Mouse (Mus musculus) MEL (cell line): Measurements from ENCODE around the gene Trpc4. TPM values are rescaled to one million over a fixed set of nuclear protein-coding genes. Genes with fewer than 3 reads are reported as not detected.

Source experiments
- DNase-seq: peaks from one replicate; pipeline ENCODE4 v3.0.0; 2011; ENCODE audit warnings: low read depth, low spot score
- H3K27ac ChIP-seq: 2 replicates; pipeline ENCODE4 v1.5.1; 2012; ENCODE audit warnings: low read depth, mild to moderate bottlenecking, control low read depth, low read length, moderate library complexity; ENCODE audit not compliant: control insufficient read depth
- H3K27me3 ChIP-seq, 2 experiments: fragments of 150-350 bp in 1 of 2; sonication (generic) in 1 of 2; 2 replicates each; pipeline ENCODE4 v1.6.1; 2012; ENCODE audit warnings: low read length in 2 of 2, mild to moderate bottlenecking in 2 of 2, improper control_type of control experiment in 1 of 2, moderate library complexity in 1 of 2; ENCODE audit not compliant: insufficient read depth in 2 of 2, control insufficient read depth in 1 of 2
- H3K36me3 ChIP-seq, 2 experiments: 2 replicates each; pipeline ENCODE4 v1.6.1; 2012 to 2014; ENCODE audit warnings: low read length in 2 of 2, improper control_type of control experiment in 1 of 2, inconsistent platforms in 1 of 2, mild to moderate bottlenecking in 1 of 2; ENCODE audit not compliant: insufficient read depth in 2 of 2, control insufficient read depth in 1 of 2
- H3K4me1 ChIP-seq, 2 experiments: fragments of 150-350 bp in 1 of 2; sonication (generic) in 1 of 2; 2 replicates each; pipeline ENCODE4 v1.6.1; 2012; ENCODE audit warnings: low read length in 2 of 2, improper control_type of control experiment in 1 of 2, mild to moderate bottlenecking in 1 of 2; ENCODE audit not compliant: insufficient read depth in 2 of 2, control insufficient read depth in 1 of 2
- H3K4me3 ChIP-seq, 2 experiments: fragments of 150-350 bp in 1 of 2; sonication (generic) in 1 of 2; 2 replicates each; pipeline ENCODE4 v1.5.1; 2012; ENCODE audit warnings: low read depth in 2 of 2, low read length in 2 of 2, mild to moderate bottlenecking in 2 of 2, moderate library complexity in 2 of 2, control low read depth in 1 of 2, improper control_type of control experiment in 1 of 2; ENCODE audit not compliant: control insufficient read depth in 1 of 2, insufficient read depth in 1 of 2
- H3K79me2 ChIP-seq: 2 replicates; pipeline ENCODE4 v1.6.1; 2012; ENCODE audit warnings: mild to moderate bottlenecking, low read length, moderate library complexity; ENCODE audit not compliant: control insufficient read depth, poor library complexity, insufficient read depth
- H3K9ac ChIP-seq: 2 replicates; pipeline ENCODE4 v1.6.1; 2012; ENCODE audit warnings: low read depth, mild to moderate bottlenecking, control low read depth, low read length, moderate library complexity; ENCODE audit not compliant: control insufficient read depth, poor library complexity, severe bottlenecking
- H3K9me3 ChIP-seq: fragments of 150-350 bp; sonication (generic); replicated peaks from 2 replicates; pipeline ENCODE4 v1.6.1; 2012; ENCODE audit warnings: mild to moderate bottlenecking, low read length, improper control_type of control experiment, moderate library complexity; ENCODE audit not compliant: insufficient read depth
- BHLHE40 ChIP-seq: IDR thresholded peaks from 2 replicates; pipeline ENCODE4 v1.6.1; 2012; ENCODE audit warnings: low read depth, mild to moderate bottlenecking, inconsistent platforms, low read length, improper control_type of control experiment, borderline replicate concordance
- CHD2 ChIP-seq: IDR thresholded peaks from 2 replicates; pipeline ENCODE4 v1.6.1; 2011; ENCODE audit warnings: low read length, improper control_type of control experiment
- ELF1 ChIP-seq: IDR thresholded peaks from 2 replicates; pipeline ENCODE4 v1.6.1; 2014; ENCODE audit warnings: low read depth, mild to moderate bottlenecking, inconsistent platforms, low read length, improper control_type of control experiment, moderate library complexity
- ETS1 ChIP-seq: IDR thresholded peaks from 2 replicates; pipeline ENCODE4 v1.6.1; 2012; ENCODE audit warnings: low read depth, mild to moderate bottlenecking, inconsistent platforms, low read length, improper control_type of control experiment, moderate library complexity
- GABPA ChIP-seq: IDR thresholded peaks from 2 replicates; pipeline ENCODE4 v1.6.1; 2012; ENCODE audit warnings: low read depth, mild to moderate bottlenecking, inconsistent platforms, low read length, improper control_type of control experiment, moderate library complexity
- MAFK ChIP-seq: IDR thresholded peaks from 2 replicates; pipeline ENCODE4 v1.6.1; 2011; ENCODE audit warnings: low read depth, mild to moderate bottlenecking, low read length, improper control_type of control experiment, borderline replicate concordance
- MYB ChIP-seq: IDR thresholded peaks from 2 replicates; pipeline ENCODE4 v1.6.1; 2011; ENCODE audit warnings: mild to moderate bottlenecking, low read depth, low read length, improper control_type of control experiment
- MYC ChIP-seq: IDR thresholded peaks from 2 replicates; pipeline ENCODE4 v1.6.1; 2011; ENCODE audit warnings: low read depth, mild to moderate bottlenecking, low read length, improper control_type of control experiment, moderate library complexity
- NRF1 ChIP-seq: IDR thresholded peaks from 2 replicates; pipeline ENCODE4 v1.6.1; 2014; ENCODE audit warnings: low read depth, mild to moderate bottlenecking, inconsistent platforms, low read length, improper control_type of control experiment, moderate library complexity; ENCODE audit not compliant: poor library complexity, insufficient read depth, severe bottlenecking
- POLR2A ChIP-seq, 2 experiments: IDR thresholded peaks; 2 replicates each; pipeline ENCODE4 v1.6.1; 2011 to 2012; ENCODE audit warnings: low read length in 2 of 2, mild to moderate bottlenecking in 2 of 2, control low read depth in 1 of 2, improper control_type of control experiment in 1 of 2, low read depth in 1 of 2, moderate library complexity in 1 of 2; ENCODE audit not compliant: control insufficient read depth in 1 of 2, insufficient read depth in 1 of 2, poor library complexity in 1 of 2
- POLR2AphosphoS5 ChIP-seq: IDR thresholded peaks from 2 replicates; pipeline ENCODE4 v1.6.1; 2012; ENCODE audit warnings: low read depth, borderline replicate concordance, mild to moderate bottlenecking, inconsistent platforms, low read length, moderate library complexity, mixed read lengths
- RAD21 ChIP-seq: IDR thresholded peaks from 2 replicates; pipeline ENCODE4 v1.6.1; 2011; ENCODE audit warnings: mild to moderate bottlenecking, low read depth, low read length, improper control_type of control experiment
- RCOR1 ChIP-seq: IDR thresholded peaks from 2 replicates; pipeline ENCODE4 v1.6.1; 2012; ENCODE audit warnings: low read depth, mild to moderate bottlenecking, inconsistent platforms, low read length, improper control_type of control experiment
- SIN3A ChIP-seq: IDR thresholded peaks from 2 replicates; pipeline ENCODE4 v1.6.1; 2012; ENCODE audit warnings: low read length, improper control_type of control experiment, inconsistent platforms
- TBP ChIP-seq: IDR thresholded peaks from 2 replicates; pipeline ENCODE4 v1.8.0; 2011; ENCODE audit warnings: low read depth, low read length, improper control_type of control experiment
- TCF12 ChIP-seq: IDR thresholded peaks from 2 replicates; pipeline ENCODE4 v1.6.1; 2014; ENCODE audit warnings: low read depth, mild to moderate bottlenecking, inconsistent platforms, low read length, improper control_type of control experiment, moderate library complexity
- USF1 ChIP-seq: IDR thresholded peaks from 2 replicates; pipeline ENCODE4 v1.6.1; 2014; ENCODE audit warnings: low read depth, mild to moderate bottlenecking, inconsistent platforms, low read length, improper control_type of control experiment, moderate library complexity
- USF2 ChIP-seq, 2 experiments: IDR thresholded peaks; 2 replicates each; pipeline ENCODE4 v1.6.1; 2011 to 2012; ENCODE audit warnings: improper control_type of control experiment in 2 of 2, low read length in 2 of 2, borderline replicate concordance in 1 of 2, inconsistent platforms in 1 of 2, low read depth in 1 of 2, mild to moderate bottlenecking in 1 of 2; ENCODE audit not compliant: insufficient read depth in 1 of 2
- ZC3H11A ChIP-seq: IDR thresholded peaks from 2 replicates; pipeline ENCODE4 v1.6.1; 2012; ENCODE audit warnings: low read depth, mild to moderate bottlenecking, inconsistent platforms, low read length, improper control_type of control experiment
- polyA plus RNA-seq, 2 experiments: library from polyadenylated mRNA; stranded (reverse) in 1 of 2; unstranded in 1 of 2; fragments of >175 nt in 1 of 2; fragments of >200 nt in 1 of 2; gene quantifications; 2 replicates each; pipeline versions ENCODE4 v1.2.1 to v1.2.4; 2012; ENCODE audit warnings: low replicate concordance in 2 of 2, low read depth in 1 of 2; ENCODE audit not compliant: insufficient read length in 2 of 2, insufficient read depth in 1 of 2, missing spikeins in 1 of 2
- total RNA-seq: library from RNA; depleted of rRNA; stranded (reverse); fragments of 300-350 nt; gene quantifications from 2 replicates; pipeline ENCODE4 v1.2.3, GENCODE M21; 2012

Gene Trpc4
- total and polyA plus RNA-seq, 3 experiments: not detected

DNA sequence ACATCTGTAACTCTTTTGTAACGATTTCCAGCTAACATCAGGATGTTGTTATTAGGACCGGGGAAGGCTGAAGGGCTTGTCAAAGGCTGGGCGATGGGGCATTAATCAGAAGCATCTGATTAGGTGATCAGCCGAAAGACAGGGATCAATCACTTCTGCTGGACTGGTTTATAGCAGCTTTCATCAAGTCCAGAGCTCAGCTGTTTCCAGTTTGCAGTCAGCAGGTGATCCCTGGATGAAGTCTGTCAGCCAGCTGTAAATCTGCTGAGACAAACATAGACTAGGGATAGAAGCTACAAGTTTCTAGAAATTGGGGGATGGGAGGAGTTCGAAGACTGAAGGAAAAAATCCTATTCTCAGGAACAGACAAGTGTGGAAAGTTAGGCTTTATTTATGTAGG, 20.5 kb upstream of the Trpc4 start:
- Histone ChIP-seq H3K9ac (no peak overlapping the region), H3K4me1 (no peaks in the 10 kb centered on the region), H3K79me2 (no peaks in the 10 kb centered on the region), H3K27me3 (no peaks in the 10 kb centered on the region), H3K9me3 (no peaks in the 10 kb centered on the region), H3K36me3 (no peaks in the 10 kb centered on the region), H3K27ac (no peak overlapping the region), H3K4me3 (no peak overlapping the region)
- no peak for DNase-seq
- TF ChIP-seq POLR2AphosphoS5 (no peak), BHLHE40 (no peak), ZC3H11A (no peak), RCOR1 (no peak), POLR2A (IDR thresholded peaks at IDR 0.05; ENCODE audit: control insufficient read depth in 1 of 2, insufficient read depth in 1 of 2, low read depth in 1 of 2, low read length in 2 of 2, poor library complexity in 1 of 2) (no peak), USF1 (no peak), ETS1 (no peak), ELF1 (no peak), MAFK (no peak), NRF1 (no peak), TBP (no peak), GABPA (no peak), USF2 (IDR thresholded peaks at IDR 0.05; ENCODE audit: borderline replicate concordance in 1 of 2, insufficient read depth in 1 of 2, low read depth in 1 of 2, low read length in 2 of 2) (no peak), TCF12 (no peak), CHD2 (no peak)
- TF ChIP-seq, all 39 proteins: peak for 0

- Histone ChIP-seq H3K36me3 (no peaks in the 10 kb centered on the region), H3K4me1 (no peaks in the 10 kb centered on the region), H3K4me3 (no peak overlapping the region), H3K27ac (no peak overlapping the region), H3K9me3 (no peaks in the 10 kb centered on the region), H3K9ac (no peak overlapping the region), H3K27me3 (no peaks in the 10 kb centered on the region), H3K79me2 (no peaks in the 10 kb centered on the region)
- TF ChIP-seq TCF12 (no peak), MYC (no peak), MYB (no peak), POLR2A (IDR thresholded peaks at IDR 0.05; ENCODE audit: control insufficient read depth in 1 of 2, insufficient read depth in 1 of 2, low read depth in 1 of 2, low read length in 2 of 2, poor library complexity in 1 of 2) (no peak), SIN3A (no peak), RAD21 (no peak), GABPA (no peak), RCOR1 (no peak), MAFK (no peak)
- DNase-seq: no peak
These were observed 14.5 kb upstream of the Trpc4 start for GRCm38 (mm10) chr3:54141376-54141775.
